Mouse (Mus musculus) midbrain, postnatal 0 days (tissue): ENCODE measurements at regions not wholly inside any gene's neighbourhood (a gene's known extent, or its start where the extent isn't known, plus 50 kb on each side); places are given as distances from the start of the nearest gene placed in this dataset.
A peak's percentile ranks its signal among the peaks of the same experiment; 100 is the strongest.

Experiments
- ATAC-seq: fragments of 200-750 bp; cut with Nextera tagmentation; 2 replicates; pipeline ENCODE4 v1.8.0; 2017; ENCODE audit warnings: moderate number of reproducible peaks, mild to moderate bottlenecking, moderate TSS enrichment, moderate library complexity; ENCODE audit not compliant: low FRiP score
- DNase-seq: peaks from one replicate; pipeline ENCODE4 v3.0.0-alpha.2; 2015; ENCODE audit warnings: low spot score
- H3K27ac ChIP-seq: fragments of 300-500 bp; sonication (generic); 2 replicates; pipeline ENCODE4 v1.5.1; 2014; ENCODE audit warnings: low read depth, mild to moderate bottlenecking, low read length, mixed read lengths
- H3K27me3 ChIP-seq: fragments of 300-500 bp; sonication (generic); 2 replicates; pipeline ENCODE4 v1.6.1; 2014; ENCODE audit warnings: low read length, control low read depth, mixed read lengths; ENCODE audit not compliant: insufficient read depth
- H3K36me3 ChIP-seq: fragments of 300-500 bp; sonication (generic); 2 replicates; pipeline ENCODE4 v1.6.1; 2014; ENCODE audit warnings: low read length, control low read depth, mixed read lengths; ENCODE audit not compliant: insufficient read depth
- H3K4me1 ChIP-seq: fragments of 300-500 bp; sonication (generic); 2 replicates; pipeline ENCODE4 v1.6.1; 2014; ENCODE audit warnings: mild to moderate bottlenecking, control low read depth, antibody characterized with exemption, low read length, mixed read lengths; ENCODE audit not compliant: insufficient read depth
- H3K4me2 ChIP-seq: fragments of 300-500 bp; sonication (generic); 2 replicates; pipeline ENCODE4 v1.6.1; 2014; ENCODE audit warnings: low read depth, mild to moderate bottlenecking, low read length, mixed read lengths; ENCODE audit not compliant: poor library complexity, severe bottlenecking
- H3K4me3 ChIP-seq: fragments of 300-500 bp; sonication (generic); 2 replicates; pipeline ENCODE4 v1.5.1; 2014; ENCODE audit warnings: low read depth, mild to moderate bottlenecking, low read length, moderate library complexity
- H3K9ac ChIP-seq: fragments of 300-500 bp; sonication (generic); replicated peaks from 2 replicates; pipeline ENCODE4 v1.6.1; 2014; ENCODE audit warnings: mild to moderate bottlenecking, low read length, moderate library complexity, mixed read lengths; ENCODE audit not compliant: poor library complexity, severe bottlenecking
- H3K9me3 ChIP-seq: fragments of 300-500 bp; sonication (generic); 2 replicates; pipeline ENCODE4 v1.6.1; 2016; ENCODE audit warnings: low read length, control low read depth
- CTCF ChIP-seq: IDR thresholded peaks from 2 replicates; pipeline ENCODE4 v1.5.1; 2016; ENCODE audit warnings: antibody characterized with exemption, mild to moderate bottlenecking
- WGBS: fragments of 180-500 bp; shearing (Covaris S2); extraction: QIAGEN DNeasy Blood & Tissue Kit; methylation state at CpG from one replicate; pipeline ENCODE4 v1.1.7; 2014; 5-methylcytosine and 5-hydroxymethylcytosine counted together

DNA sequence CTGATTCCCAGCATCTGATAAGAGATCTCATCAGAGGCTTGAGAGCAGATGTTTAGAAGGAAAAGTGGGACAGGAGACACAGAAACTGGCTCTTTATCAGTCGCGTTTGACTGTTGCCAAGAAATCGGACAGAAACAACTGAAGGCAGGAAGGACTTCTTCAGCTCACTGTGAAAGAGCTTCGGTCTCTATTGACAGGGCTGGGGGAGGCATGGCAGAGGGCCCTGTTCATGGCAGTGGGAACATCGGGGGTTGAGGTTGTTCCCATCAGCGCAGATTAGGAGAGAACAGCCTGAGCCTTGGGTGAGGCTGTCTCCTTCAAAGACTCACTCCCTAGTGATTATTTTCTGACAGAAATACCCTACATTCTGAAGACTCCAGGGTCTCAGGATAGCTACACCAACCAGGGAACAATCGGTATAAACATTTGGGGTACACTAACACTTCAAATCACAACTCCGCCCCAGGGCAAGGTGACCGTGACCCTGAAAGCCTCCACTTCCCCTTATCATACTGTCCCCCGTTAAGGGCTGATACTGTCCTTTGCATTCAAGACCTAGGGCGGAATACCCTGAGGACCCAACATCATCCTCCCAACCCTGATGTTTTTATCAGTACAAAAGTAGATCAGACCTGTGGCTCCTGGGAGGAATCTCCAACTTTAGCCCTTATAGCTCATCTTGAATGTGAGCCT is 144.8 kb upstream of the Eci2 start:
- Histone ChIP-seq H3K9me3 (no peaks in the 10 kb centered on the region), H3K4me2 (no peak overlapping the region), H3K9ac (0 out of 2 replicates have a peak overlapping the region, but pooled peaks have one; percentile 13), H3K4me3 (no peak overlapping the region), H3K27ac (no peak overlapping the region), H3K27me3 (no peaks in the 10 kb centered on the region), H3K4me1 (no peaks in the 10 kb centered on the region), H3K36me3 (no peaks in the 10 kb centered on the region)
- no peak for TF ChIP-seq CTCF
- 80% methylated on average over 11 of the region's 11 CpGs for WGBS
- DNase-seq (no peak), ATAC-seq (no peak)

DNA sequence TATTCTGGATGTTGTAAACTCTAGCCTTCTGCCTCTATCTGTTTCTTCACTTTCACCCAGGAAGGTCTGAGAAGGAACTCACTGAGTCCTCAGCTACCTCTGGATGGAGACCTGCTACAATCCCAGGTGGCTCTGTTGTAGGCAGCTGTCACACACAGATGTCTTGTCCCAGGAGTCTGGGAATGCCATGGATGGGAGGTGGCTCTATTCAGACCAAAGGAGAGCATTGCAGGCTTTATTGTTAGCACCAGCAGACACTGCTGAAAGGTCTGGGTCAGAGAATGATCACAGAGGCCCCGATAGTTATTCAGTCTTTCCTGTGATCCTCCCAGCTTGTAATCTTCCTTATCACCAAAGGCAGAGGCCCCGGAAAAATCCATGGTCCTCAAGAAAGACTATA is 146.6 kb upstream of the Eci2 start:
- WGBS: 18% methylated on average over 2 of the region's 2 CpGs

DNA sequence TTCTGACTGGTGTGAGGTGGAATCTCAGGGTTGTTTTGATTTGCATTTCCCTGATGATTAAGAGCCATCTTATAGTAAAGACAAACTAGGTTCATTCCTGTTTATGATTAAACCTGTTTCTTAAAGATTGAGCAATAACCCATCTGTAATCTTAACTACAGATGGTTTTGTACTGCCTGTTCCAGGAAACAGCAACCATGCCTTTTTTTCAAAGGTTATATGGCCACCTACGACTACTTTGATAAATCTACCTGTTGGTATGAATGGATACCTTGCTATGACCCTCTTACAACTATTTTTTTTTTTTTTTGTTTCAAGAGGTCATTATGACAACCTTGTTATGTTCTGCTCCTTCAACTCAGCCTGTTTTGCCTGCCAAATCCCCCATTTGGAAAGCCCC is 148.7 kb upstream of the Eci2 start:
- 69% methylated on average over 1 of the region's 1 CpGs for WGBS
- DNase-seq (no peak), ATAC-seq (no peak)
- no peak overlapping the region for H3K27ac ChIP-seq
- no peaks in the 10 kb centered on the region for H3K9me3 ChIP-seq
- H3K27me3 ChIP-seq: no peaks in the 10 kb centered on the region
- H3K4me2 ChIP-seq: no peak overlapping the region
- H3K9ac ChIP-seq: no peak overlapping the region
- H3K36me3 ChIP-seq: no peaks in the 10 kb centered on the region
- no peak overlapping the region for H3K4me3 ChIP-seq
- no peak for TF ChIP-seq CTCF
- H3K4me1 ChIP-seq: no peaks in the 10 kb centered on the region

More for the DNA sequence above, 146.6 kb upstream of the Eci2 start:
- H3K9me3 ChIP-seq: no peaks in the 10 kb centered on the region
- H3K4me2 ChIP-seq: no peak overlapping the region
- no peaks in the 10 kb centered on the region for H3K4me1 ChIP-seq
- no peak for TF ChIP-seq CTCF
- no peak overlapping the region for H3K4me3 ChIP-seq
- H3K27me3 ChIP-seq: no peaks in the 10 kb centered on the region
- no peaks in the 10 kb centered on the region for H3K36me3 ChIP-seq
- no peak overlapping the region for H3K9ac ChIP-seq
- no peak overlapping the region for H3K27ac ChIP-seq
- ATAC-seq: no peak
- DNase-seq: no peak

DNA sequence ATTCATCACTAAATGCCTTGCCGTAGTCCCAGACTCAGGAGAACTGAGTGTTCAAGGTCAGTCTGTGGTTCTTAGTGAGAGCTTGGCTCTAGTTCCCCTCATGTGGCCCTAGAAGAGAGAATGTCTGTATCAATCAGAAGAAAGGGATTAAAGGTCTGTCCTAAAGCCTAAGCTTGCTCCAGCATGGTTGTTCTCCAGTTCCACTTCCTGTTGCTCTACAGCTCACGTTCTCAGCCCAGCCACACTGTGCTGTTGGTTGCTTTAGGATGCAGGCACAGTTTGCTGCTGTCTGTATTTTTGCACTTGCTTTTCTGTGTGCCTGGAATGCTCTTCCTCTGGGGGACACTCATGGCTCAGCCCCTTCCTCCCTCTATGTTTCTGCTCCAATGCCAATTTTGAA is 150.4 kb upstream of the Eci2 start:
- WGBS: 63% methylated on average over 2 of the region's 2 CpGs
- H3K27ac ChIP-seq: no peak overlapping the region

DNA sequence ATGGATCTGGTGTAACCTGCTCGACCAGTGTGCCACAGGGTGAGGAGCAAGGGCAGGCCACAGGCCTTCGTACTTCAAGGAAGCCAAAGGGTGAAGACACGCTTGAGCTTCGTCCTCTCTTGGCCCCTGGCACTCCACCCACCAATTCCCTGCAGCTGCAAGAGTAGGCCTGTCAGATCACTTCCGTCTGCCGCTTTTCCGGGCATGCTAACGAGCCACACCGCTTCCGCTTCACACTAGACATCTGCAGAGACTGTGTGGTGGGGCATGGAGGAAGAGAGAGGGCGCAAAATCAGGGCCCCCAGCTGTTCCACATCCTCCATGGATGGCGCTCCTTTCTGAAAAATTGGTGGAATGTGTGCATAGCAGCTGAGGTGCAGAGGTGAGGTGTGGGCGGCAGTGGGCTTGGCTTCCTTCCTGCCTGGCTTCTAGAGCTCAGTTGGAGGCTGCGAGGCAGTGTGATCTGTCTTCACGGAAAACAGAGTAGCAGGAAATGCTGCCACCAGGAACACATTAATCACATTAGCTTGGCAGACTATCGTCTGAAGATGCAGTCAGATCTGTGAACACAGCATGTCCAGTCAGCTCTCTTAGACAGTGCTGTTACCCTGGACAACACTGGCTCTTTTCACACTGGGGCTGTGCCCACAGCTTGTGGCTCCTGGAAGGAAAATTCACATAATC is 162.3 kb upstream of the Eci2 start:
- Histone ChIP-seq H3K9me3 (no peaks in the 10 kb centered on the region), H3K27ac (no peak overlapping the region), H3K4me2 (peak overlapping the region; percentile 4; the same call in 1 of the 2 replicates), H3K36me3 (no peaks in the 10 kb centered on the region), H3K4me1 (no peaks in the 10 kb centered on the region), H3K27me3 (no peaks in the 10 kb centered on the region), H3K4me3 (no peak overlapping the region), H3K9ac (no peak overlapping the region)
- WGBS: 58% methylated on average over 16 of the region's 16 CpGs
- TF ChIP-seq CTCF: no peak
- DNase-seq (peak; percentile 82), ATAC-seq (peak; percentile 42; the same call in 1 of the 2 replicates)

More for the DNA sequence above, 150.4 kb upstream of the Eci2 start:
- H3K27me3 ChIP-seq: no peaks in the 10 kb centered on the region
- H3K9me3 ChIP-seq: no peaks in the 10 kb centered on the region
- ATAC-seq (no peak), DNase-seq (no peak)
- H3K4me1 ChIP-seq: no peaks in the 10 kb centered on the region
- H3K36me3 ChIP-seq: no peaks in the 10 kb centered on the region
- H3K9ac ChIP-seq: no peak overlapping the region
- no peak overlapping the region for H3K4me2 ChIP-seq
- no peak overlapping the region for H3K4me3 ChIP-seq
- no peak for TF ChIP-seq CTCF

DNA sequence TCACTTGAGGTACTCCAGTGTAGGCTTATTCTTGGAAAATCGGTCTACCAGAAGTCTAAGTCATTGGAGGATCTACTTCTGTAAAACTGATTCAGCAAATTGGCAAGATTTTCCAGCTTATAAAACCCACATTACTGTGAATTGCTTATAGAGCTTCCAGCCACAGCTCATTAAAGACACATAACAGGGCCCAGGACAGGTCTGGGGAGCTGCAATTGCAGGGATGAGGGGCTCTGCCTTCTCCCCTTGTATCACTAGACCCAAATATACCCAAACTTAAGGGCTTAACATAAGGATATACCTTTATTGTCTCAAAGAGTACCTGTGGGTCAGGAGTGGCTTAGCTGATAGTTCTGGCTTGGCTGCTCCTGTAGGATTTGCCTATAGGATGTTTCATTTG is 175.2 kb upstream of the Eci2 start:
- H3K27ac ChIP-seq: no peak overlapping the region
- no peaks in the 10 kb centered on the region for H3K36me3 ChIP-seq
- H3K4me1 ChIP-seq: no peaks in the 10 kb centered on the region
- H3K9ac ChIP-seq: no peak overlapping the region
- ATAC-seq (no peak), DNase-seq (no peak)
- 83% methylated on average over 1 of the region's 1 CpGs for WGBS
- H3K4me2 ChIP-seq: no peak overlapping the region
- H3K27me3 ChIP-seq: no peaks in the 10 kb centered on the region
- no peaks in the 10 kb centered on the region for H3K9me3 ChIP-seq
- TF ChIP-seq CTCF: no peak
- H3K4me3 ChIP-seq: no peak overlapping the region
